In genomic region chr1:106231805-106232459, GRCm38 (mm10) we compare ENCODE assay signal across 11 mouse cellular contexts.
DNase-seq lines count a peak whose midpoint lies in the region; ATAC-seq and TF ChIP-seq lines count a peak whose summit lies in the region.
"Had no signal": no experiment of that assay in that cellular context is flagged by ENCODE, and none has a peak within 500 bp of the region (broad histone marks: within the 10 kb centered on the region; RNA-seq: fewer than 3 reads in every experiment).

No protein-coding gene starts in this region.

- no peak overlapping the region for H3K4me2 ChIP-seq in hindbrain, embryonic 16.5 days (ENCODE audit: low read length)
- H3K4me2 ChIP-seq in hindbrain, embryonic 12.5 days (replicated peaks): no peak overlapping the region
- H3K4me2 ChIP-seq in CH12.LX (ENCODE audit: insufficient read depth, low read depth, poor library complexity, severe bottlenecking): no peak overlapping the region
- H3K4me2 ChIP-seq in stomach, postnatal 0 days (replicated peaks; ENCODE audit: low read depth): no peak overlapping the region
- H3K4me2 ChIP-seq: embryonic facial prominence, embryonic 13.5 days; midbrain, embryonic 12.5 days; stomach, embryonic 15.5 days had no signal

- no peak overlapping the region for H3K9ac ChIP-seq in hindbrain, embryonic 16.5 days (ENCODE audit: low read depth, low read length)
- H3K9ac ChIP-seq in hindbrain, embryonic 12.5 days: no peak overlapping the region
- H3K9ac ChIP-seq in CH12.LX (ENCODE audit: insufficient read depth, low read depth): no peak overlapping the region
- H3K9ac ChIP-seq in stomach, postnatal 0 days (ENCODE audit: low read length): no peak overlapping the region
- H3K9ac ChIP-seq: embryonic facial prominence, embryonic 13.5 days; midbrain, embryonic 12.5 days; stomach, embryonic 15.5 days had no signal

- no peak overlapping the region for H3K4me3 ChIP-seq in hindbrain, embryonic 16.5 days (ENCODE audit: low read length)
- no peak overlapping the region for H3K4me3 ChIP-seq in hindbrain, embryonic 12.5 days
- H3K4me3 ChIP-seq in CH12.LX (replicated peaks in 1 of 3; ENCODE audit: low read depth in 2 of 3, low read length in 2 of 3, poor library complexity in 1 of 3): no peak overlapping the region
- H3K4me3 ChIP-seq in stomach, postnatal 0 days (ENCODE audit: low read depth, low read length): no peak overlapping the region
- H3K4me3 ChIP-seq: embryonic facial prominence, embryonic 13.5 days; midbrain, embryonic 12.5 days; stomach, embryonic 15.5 days had no signal

- 67% methylated on average over 3 of the region's 3 CpGs for WGBS in hindbrain, embryonic 16.5 days
- WGBS in hindbrain, embryonic 12.5 days: 84% methylated on average over 3 of the region's 3 CpGs
- WGBS in stomach, postnatal 0 days: 68% methylated on average over 3 of the region's 3 CpGs

- no peaks in the 10 kb centered on the region for H3K9me3 ChIP-seq in hindbrain, embryonic 16.5 days (ENCODE audit: control insufficient read depth, low read length)
- H3K9me3 ChIP-seq in hindbrain, embryonic 12.5 days (replicated peaks): no peaks in the 10 kb centered on the region
- H3K9me3 ChIP-seq in CH12.LX (replicated peaks; ENCODE audit: low read length): peaks cover 5% of the 10 kb centered on the region
- H3K9me3 ChIP-seq in stomach, postnatal 0 days (ENCODE audit: control insufficient read depth, low read length): no peaks in the 10 kb centered on the region
- H3K9me3 ChIP-seq: embryonic facial prominence, embryonic 13.5 days; midbrain, embryonic 12.5 days; stomach, embryonic 15.5 days had no signal

- TF ChIP-seq CTCF in CH12.LX (conservative IDR thresholded peaks at IDR 0.05 in 1 of 2, IDR thresholded peaks at IDR 0.05 in 1 of 2; ENCODE audit: low read depth in 2 of 2, low read length in 2 of 2): no peak
- TF ChIP-seq CTCF in stomach, postnatal 0 days (IDR thresholded peaks at IDR 0.05; ENCODE audit: low read depth): no peak

- H3K4me1 ChIP-seq in hindbrain, embryonic 16.5 days (ENCODE audit: control insufficient read depth, insufficient read depth, low read depth, low read length): no peaks in the 10 kb centered on the region
- no peaks in the 10 kb centered on the region for H3K4me1 ChIP-seq in hindbrain, embryonic 12.5 days
- peaks cover 8 to 80% of the 10 kb centered on the region in 2 experiments for H3K4me1 ChIP-seq in CH12.LX (ENCODE audit: control insufficient read depth in 1 of 2, insufficient read depth in 2 of 2)
- H3K4me1 ChIP-seq in stomach, postnatal 0 days (replicated peaks; ENCODE audit: control insufficient read depth, insufficient read depth): no peaks in the 10 kb centered on the region
- H3K4me1 ChIP-seq: embryonic facial prominence, embryonic 13.5 days; midbrain, embryonic 12.5 days; stomach, embryonic 15.5 days had no signal

- H3K27ac ChIP-seq in hindbrain, embryonic 16.5 days (ENCODE audit: low read depth, low read length): no peak overlapping the region
- H3K27ac ChIP-seq in hindbrain, embryonic 12.5 days: no peak overlapping the region
- no peak overlapping the region for H3K27ac ChIP-seq in CH12.LX (ENCODE audit: insufficient read depth, low read depth)
- no peak overlapping the region for H3K27ac ChIP-seq in stomach, postnatal 0 days (replicated peaks)
- H3K27ac ChIP-seq: embryonic facial prominence, embryonic 13.5 days; midbrain, embryonic 12.5 days; stomach, embryonic 15.5 days had no signal

- ATAC-seq in hindbrain, embryonic 16.5 days: peak; percentile 65
- no peak for ATAC-seq in hindbrain, embryonic 12.5 days (ENCODE audit: low FRiP score)
- ATAC-seq in stomach, postnatal 0 days (ENCODE audit: low FRiP score, low TSS enrichment): no peak

- in situ Hi-C loops in CH12.LX (cut with MboI; ENCODE audit: low pct_ligation_motif_present, low pct_unique_long_range_greater_than_20kb, low sequenced_read_pairs): no loop called here

- dilution Hi-C loops in CH12.LX (cut with MboI; ENCODE audit: extremely low pct_ligation_motif_present, extremely low pct_unique_long_range_greater_than_20kb, low sequenced_read_pairs): no loop called here

- no peak; the same call in 1 of the 2 replicates for TF ChIP-seq RAD21 in CH12.LX (IDR thresholded peaks at IDR 0.05; ENCODE audit: low read depth, low read length)

- no peaks in the 10 kb centered on the region for H3K27me3 ChIP-seq in hindbrain, embryonic 16.5 days (replicated peaks; ENCODE audit: control insufficient read depth, insufficient read depth, low read length)
- H3K27me3 ChIP-seq in hindbrain, embryonic 12.5 days: no peaks in the 10 kb centered on the region
- no peaks in the 10 kb centered on the region for H3K27me3 ChIP-seq in CH12.LX (replicated peaks)
- H3K27me3 ChIP-seq in stomach, postnatal 0 days (ENCODE audit: control insufficient read depth, insufficient read depth, low read length): no peaks in the 10 kb centered on the region
- H3K27me3 ChIP-seq: embryonic facial prominence, embryonic 13.5 days; midbrain, embryonic 12.5 days; stomach, embryonic 15.5 days had no signal

- no peak for TF ChIP-seq POLR2A in CH12.LX (IDR thresholded peaks at IDR 0.05; ENCODE audit: low read depth, low read length)

- no peaks in the 10 kb centered on the region for H3K36me3 ChIP-seq in hindbrain, embryonic 16.5 days (ENCODE audit: control insufficient read depth, insufficient read depth, low read length)
- H3K36me3 ChIP-seq in hindbrain, embryonic 12.5 days: no peaks in the 10 kb centered on the region
- peaks cover 0 to 20% of the 10 kb centered on the region in 2 experiments for H3K36me3 ChIP-seq in CH12.LX (replicated peaks in 1 of 2; ENCODE audit: control insufficient read depth in 1 of 2, insufficient read depth in 1 of 2, low read length in 1 of 2)
- H3K36me3 ChIP-seq in stomach, postnatal 0 days (ENCODE audit: control insufficient read depth, insufficient read depth, low read length): no peaks in the 10 kb centered on the region
- H3K36me3 ChIP-seq: embryonic facial prominence, embryonic 13.5 days; midbrain, embryonic 12.5 days; stomach, embryonic 15.5 days had no signal

- H3K79me2 ChIP-seq in CH12.LX (replicated peaks; ENCODE audit: control insufficient read depth, extremely low read depth, insufficient read depth, poor library complexity, severe bottlenecking): peaks cover 21% of the 10 kb centered on the region; the same call in 1 of the 2 replicates

- DNase-seq in CH12.LX (ENCODE audit: extremely low read depth): no peak
- peak; percentile 68 to 75 for DNase-seq in cerebellum, adult 18-20 months
- peak; percentile 61 for DNase-seq in heart, postnatal 4 days
- no peak for DNase-seq in stomach, postnatal 0 days (ENCODE audit: low spot score)
- no peak for DNase-seq in thymus, adult 18-20 months
- no peak for DNase-seq in urinary bladder, postnatal 4 days (ENCODE audit: low spot score in 2 of 2)

- no peak; the same call in 1 of the 2 replicates for TF ChIP-seq EP300 in CH12.LX (IDR thresholded peaks at IDR 0.05; ENCODE audit: low read length)
- no peak for TF ChIP-seq EP300 in stomach, postnatal 0 days (optimal IDR thresholded peaks at IDR 0.05)

TF ChIP-seq in CH12.LX, 34 proteins besides CTCF, POLR2A, EP300 and RAD21:
- TF ChIP-seq BHLHE40 (IDR thresholded peaks at IDR 0.05; ENCODE audit: low read depth, low read length) (no peak), CHD2 (IDR thresholded peaks at IDR 0.05; ENCODE audit: low read length) (no peak), ZMIZ1 (IDR thresholded peaks at IDR 0.05; ENCODE audit: low read depth, low read length) (no peak), TCF12 (IDR thresholded peaks at IDR 0.05; ENCODE audit: low read depth, low read length) (no peak), E2F4 (IDR thresholded peaks at IDR 0.05; ENCODE audit: insufficient replicate concordance, low read depth, low read length) (no peak), JUND (conservative IDR thresholded peaks at IDR 0.05; ENCODE audit: low read depth, low read length) (no peak), RCOR1 (conservative IDR thresholded peaks at IDR 0.05; ENCODE audit: low read depth, low read length) (no peak), SIN3A (IDR thresholded peaks at IDR 0.05; ENCODE audit: low read length) (0 out of 2 replicates have a peak, but pooled peaks have one; percentile 7)

Comparison
In these comparisons a context has a peak if more than half of its experiments do, and no peak if none do; other contexts are left out.
1. DNase-seq: peak in cerebellum, adult 18-20 months (2 of 2) and heart, postnatal 4 days (single experiment); none in CH12.LX (single experiment), stomach, postnatal 0 days (single experiment), thymus, adult 18-20 months (0 of 2) and urinary bladder, postnatal 4 days (0 of 2).